Mouse (Mus musculus) adrenal gland, postnatal 25 days (tissue): ENCODE data around the gene Ccna1. TPM values are rescaled to one million over a fixed set of nuclear protein-coding genes. Genes with fewer than 3 reads are reported as not detected.

ENCODE experiments used
- DNase-seq: peaks from one replicate; pipeline ENCODE4 v3.0.0; 2021; ENCODE audit warnings: mixed read lengths
- long read RNA-seq: library from polyadenylated mRNA; stranded (forward); transcript quantifications from one replicate; pipeline ENCODE4 v2.0.0, GENCODE M21; 2021
- total RNA-seq: library from RNA; stranded (reverse); gene quantifications from 2 replicates; pipeline ENCODE4 v1.2.3, GENCODE M21; 2021

The Ccna1 gene
- not detected in 2 replicates for total RNA-seq
- long read RNA-seq = 0 reads

DNA sequence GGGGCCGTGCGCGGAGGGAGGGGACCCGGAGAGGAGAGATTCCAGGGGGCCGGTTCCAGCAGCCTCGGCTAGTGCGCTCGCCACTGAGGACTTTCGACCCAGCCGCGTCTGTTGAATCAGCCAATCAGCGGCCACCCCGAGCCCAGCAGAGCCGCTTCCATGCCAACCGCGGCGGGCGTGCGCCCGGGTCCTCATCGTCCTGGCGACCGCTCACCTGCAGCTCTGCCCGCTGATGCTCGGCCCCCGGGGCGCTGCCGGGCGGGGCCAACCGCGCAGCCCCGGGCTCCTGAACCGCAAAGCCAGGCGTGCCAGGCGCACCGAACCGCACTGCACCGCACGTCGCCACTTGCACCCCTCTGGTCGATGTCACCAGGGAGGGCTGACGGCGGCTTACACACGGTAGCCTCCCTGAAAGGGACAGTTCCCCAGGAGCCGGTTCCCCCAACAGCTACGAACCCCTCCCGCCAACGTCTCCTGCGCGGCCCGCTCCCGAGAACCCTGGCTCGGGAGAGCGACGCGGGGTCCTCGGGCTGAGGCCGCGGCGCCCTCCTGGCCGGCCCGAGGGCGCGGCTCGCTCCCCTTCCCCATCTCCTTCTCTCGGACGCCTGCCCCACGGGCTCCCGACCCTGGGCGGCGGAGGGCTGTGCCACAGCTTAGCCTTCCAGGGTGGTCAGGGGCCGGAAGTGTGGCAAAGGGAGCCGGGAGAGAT, at the start of gene Ccna1:
Gene Ccna1 (minus strand): TSS at position 464 of the 709 bp plus-strand sequence.
- peak; percentile 69 for DNase-seq

DNA sequence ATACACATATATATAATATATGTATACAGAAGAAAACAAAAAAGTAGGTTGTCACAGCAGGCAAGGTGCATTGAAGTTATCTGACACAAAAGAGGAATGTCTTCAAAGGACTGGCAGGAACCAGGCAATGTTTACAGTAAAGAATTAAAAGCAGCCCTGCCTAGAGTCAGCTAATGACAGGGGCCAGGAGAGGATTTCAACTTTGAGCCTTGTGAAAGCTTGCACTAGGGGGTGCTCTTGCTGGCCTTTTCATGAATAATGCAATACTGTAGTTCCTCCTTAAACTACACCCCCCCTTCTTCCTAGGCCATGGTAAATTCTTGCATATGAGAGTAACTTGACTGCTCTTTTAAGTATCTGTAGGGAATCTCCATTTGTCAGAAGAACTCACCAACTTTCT, 45.8 kb upstream of the Ccna1 start:
- no peak for DNase-seq

DNA sequence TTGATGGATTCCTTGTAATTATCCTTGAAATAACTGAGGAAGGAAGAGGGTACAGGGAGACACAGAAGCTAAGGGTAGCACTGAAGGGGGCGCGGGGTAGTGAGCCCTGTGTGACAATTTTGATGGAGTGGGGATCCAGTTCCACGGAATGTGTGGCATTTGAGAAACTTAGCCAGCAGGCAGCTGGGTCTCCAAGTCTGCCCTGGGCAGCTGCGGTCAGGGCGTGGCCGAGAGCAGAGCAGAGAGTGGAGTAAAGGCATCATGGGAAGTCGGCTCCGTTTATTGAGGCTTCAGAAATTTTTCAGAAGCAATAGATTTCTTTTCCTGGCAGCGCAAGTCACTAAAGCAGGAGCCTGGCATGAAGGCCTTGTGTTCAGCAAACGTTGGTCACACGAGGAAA, 43.7 kb upstream of the Ccna1 start:
- no peak for DNase-seq

DNA sequence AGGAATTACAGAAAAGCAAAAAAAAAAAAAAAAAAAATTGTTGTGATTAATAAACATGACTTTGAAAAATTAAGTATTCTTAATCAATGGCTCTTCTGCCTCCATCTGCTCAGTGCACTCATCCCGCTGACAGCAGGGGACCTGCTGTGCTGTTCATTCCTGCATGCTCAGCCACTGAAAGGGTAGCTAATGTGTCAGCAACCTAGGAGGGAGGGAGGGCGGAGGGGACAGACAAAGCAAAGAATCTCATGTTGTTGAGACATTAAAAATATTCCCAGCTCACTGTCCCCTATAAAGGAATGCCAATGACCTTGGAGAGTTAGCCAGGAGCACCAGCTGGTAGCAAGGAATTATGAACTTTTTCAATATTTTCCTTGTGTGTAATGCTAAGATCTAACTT, 42.7 kb upstream of the Ccna1 start:
- DNase-seq = no peak

DNA sequence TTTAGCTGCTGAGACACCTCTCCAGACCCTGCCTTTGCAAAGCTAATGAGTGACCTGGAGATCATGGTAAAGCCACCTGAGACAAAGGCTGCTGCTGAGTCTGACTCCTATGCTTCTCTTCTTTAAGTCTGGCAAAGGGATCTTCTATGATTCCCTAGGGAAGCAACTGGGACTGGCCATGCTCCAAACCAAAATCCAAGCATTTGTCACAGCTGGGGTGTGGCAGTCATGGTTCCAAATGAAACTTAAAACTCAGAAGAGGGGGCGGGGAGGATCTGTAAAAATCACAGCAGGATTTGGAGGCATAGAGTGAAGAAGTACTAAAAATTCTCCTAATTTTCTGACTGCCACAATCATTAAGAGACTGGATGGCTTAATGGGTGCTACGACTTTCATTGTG, 41.9 kb upstream of the Ccna1 start:
- no peak for DNase-seq

DNA sequence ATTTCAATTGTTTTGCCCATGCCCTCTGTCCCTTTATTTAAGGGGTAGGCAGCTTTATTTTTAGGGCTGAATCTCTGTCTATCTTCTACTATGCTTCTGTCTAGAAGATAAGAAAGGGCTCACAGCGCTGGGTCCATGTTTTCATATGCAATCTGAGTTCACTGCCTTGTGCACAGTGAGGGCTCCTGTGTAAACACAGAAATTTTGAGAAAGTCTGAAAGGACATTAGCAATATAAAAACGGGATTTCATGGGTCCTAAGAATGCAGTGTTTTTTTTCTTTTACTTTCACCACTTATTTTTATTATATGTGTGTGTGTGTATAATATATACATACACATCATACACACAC, 41.3 kb upstream of the Ccna1 start:
- DNase-seq = no peak

DNA sequence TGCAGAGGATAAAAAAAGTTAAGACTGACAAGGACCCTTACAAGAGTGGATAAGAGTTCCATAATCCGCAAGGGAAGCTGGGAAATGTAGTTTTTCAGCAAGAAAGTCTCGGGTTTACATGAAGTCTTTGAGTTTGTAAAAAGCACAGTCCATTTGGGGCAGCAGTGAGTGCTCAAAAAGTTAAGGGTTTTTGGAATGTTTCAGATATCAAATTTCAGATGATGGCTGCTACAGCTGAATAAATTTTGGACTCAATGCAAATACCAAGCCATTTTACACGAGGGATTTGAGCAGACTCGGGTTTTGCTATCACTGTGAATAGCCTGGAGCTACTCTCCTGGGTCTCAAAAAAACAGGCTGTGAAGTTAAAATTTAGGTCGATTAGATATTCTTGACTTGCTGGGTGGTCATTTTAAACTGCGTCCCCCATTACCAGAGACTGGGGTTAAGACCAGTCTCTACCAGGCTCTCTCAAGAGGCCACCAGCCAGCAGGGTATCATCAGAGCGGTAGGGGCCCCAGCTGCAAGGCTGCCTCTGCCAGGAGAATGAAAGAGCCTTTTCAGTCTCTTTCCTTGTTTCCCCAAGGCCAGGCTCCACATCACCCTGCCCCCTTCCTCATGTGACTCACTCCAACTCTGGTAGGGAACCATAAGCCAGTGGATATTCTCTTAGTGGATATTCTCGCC, 40.8 kb upstream of the Ccna1 start:
- peak; percentile 31 for DNase-seq

DNA sequence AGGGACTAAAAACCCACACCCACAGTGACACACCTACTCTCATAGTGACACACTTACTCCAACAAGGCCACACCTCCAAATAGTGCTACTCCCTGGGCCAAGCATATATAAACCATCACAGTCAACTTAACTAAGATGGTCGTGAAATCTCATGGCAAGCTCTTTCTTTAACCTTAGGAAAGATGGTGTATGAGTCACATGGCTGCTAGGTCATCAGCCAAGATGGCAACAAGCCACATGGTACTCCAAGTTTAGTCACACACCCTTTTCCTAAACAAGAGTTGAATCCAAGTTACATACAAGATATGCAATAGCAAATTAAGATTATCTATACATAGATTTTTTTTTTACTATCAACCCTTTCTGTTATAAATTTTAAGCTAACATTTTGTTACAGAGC, 37.9 kb upstream of the Ccna1 start:
- no peak for DNase-seq

DNA sequence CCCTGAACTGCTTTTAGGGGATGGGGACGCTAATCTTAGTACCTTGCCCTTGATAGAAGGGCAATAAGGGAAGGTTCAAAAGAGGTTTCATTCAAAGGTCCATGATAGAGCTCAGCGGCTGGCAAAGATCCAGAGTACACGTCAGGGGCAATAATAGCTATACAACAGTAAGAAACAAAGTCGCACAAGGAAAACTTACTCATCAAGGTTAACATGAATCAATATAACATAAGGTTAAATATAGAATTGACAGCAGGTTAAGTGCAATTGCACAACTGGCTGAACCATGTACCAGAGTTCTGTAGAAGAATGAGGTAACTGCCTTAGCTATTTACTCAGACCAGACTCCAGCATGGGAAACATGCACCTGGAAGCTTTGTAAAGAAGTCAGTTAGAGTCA, 34.0 kb upstream of the Ccna1 start:
- DNase-seq = peak; percentile 22

DNA sequence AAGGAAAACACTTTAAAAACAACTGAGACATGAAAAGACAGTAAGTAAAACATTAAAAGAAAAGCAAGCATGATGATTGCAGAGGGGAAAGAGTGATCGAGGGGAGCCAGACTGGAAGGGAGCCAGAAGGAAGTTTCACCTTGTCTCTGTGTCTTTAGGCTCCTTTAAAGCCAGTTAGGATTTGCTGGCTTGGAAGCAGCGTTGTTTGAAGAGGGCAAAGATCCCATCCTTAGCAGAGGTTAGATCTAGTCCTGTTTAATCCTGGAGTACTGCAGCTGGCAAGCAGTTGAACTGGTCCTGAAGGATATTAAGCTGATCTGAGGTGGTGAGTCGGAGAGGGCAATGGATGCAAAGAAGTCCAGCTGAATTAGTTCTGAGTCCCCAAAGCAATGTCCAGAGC, 33.5 kb upstream of the Ccna1 start:
- no peak for DNase-seq

DNA sequence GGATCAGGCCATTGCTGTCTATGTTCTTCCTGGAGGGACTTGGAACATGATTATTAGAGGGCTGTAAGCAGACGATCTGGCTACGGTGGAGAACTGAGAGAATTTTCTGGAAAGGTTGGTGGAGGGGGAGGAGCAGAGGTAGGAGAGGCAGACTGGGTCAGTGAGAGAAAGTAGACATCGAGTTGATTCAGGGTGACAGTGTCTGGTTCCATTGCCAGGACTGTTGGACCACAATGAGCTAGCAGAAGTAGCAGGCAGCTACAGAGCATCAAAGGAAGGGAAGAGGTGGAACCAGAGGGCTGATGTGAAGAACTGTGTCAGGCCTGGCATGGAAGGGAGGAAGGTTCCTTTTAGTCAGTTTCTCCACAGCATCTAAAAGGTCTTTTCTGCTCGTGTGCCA, 33.1 kb upstream of the Ccna1 start:
- no peak for DNase-seq

DNA sequence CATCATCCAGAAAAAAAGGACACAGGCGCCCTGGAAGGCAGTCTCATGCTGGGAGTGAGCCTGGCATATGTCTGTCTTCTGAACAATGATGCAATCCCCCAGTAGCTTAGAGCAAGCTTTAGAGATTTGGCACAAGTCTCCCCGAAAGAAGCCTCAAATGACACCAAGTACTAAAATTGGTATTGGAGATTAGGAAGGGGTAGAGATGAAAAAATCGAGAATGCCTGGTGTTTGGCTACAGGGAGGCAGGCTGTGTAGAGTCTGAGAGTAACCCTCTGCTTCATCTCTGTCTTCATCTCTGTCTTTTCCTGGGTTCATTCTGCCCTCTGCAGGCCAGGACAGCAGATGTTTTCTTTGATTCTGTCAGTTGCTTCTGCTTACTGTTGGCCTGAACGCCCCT, 32.1 kb upstream of the Ccna1 start:
- DNase-seq = no peak

DNA sequence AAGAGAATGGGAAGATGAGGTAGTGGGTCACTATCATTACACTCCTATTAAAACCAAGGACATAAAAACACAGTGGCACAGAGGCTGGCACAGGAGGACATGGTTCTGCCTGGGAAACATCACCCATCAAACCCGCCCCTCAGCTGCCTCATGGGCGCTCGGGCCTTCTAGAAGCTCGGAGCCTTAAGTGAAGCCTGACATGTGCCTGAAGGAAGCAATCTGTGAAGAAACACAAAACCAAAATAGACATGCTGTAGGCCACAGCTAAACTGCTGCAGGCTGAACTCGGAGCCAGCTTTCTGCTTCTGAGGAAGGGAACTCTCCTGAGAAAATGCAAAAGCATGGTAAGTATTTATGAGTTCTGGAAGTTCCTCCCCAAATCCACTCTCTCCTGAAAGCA, 31.6 kb upstream of the Ccna1 start:
- DNase-seq = no peak

DNA sequence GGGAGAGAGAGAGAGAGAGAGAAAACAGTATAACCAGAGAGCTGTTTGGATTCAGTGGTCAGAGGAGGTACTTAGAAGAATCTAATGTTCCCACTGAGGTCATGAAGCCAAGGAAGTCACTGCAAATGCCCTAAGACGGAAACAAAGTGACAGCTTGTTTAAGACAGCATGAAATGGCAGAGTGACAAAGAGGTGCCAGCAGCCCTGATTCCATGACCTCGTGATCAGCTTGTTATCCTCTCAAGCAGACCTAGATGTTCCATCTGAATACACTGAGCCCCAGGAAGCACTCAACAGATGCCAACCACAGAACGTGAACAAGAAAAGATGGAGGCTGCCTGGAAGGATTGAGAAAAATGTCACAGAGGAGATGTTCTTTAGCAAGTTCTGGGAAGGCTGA, 30.4 kb upstream of the Ccna1 start:
- no peak for DNase-seq

DNA sequence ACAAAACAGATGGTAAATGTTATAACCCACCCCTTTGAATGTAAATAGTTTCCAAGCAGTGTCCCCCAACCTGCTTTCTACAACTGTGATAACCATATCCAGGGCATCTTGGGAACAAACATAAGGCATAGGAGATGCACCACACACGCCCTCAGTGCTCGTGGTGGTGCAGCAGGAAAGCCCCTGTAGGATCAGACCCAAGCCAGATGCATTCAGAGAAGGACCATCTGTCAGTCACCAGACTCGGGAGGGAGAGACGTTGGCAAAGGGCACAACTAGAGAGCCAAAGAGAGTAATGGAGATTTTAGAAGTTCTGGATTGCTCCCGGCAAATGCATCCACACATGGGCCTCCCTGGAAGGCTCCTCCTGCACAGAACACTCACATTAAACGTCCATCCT, 29.5 kb upstream of the Ccna1 start:
- DNase-seq = no peak

DNA sequence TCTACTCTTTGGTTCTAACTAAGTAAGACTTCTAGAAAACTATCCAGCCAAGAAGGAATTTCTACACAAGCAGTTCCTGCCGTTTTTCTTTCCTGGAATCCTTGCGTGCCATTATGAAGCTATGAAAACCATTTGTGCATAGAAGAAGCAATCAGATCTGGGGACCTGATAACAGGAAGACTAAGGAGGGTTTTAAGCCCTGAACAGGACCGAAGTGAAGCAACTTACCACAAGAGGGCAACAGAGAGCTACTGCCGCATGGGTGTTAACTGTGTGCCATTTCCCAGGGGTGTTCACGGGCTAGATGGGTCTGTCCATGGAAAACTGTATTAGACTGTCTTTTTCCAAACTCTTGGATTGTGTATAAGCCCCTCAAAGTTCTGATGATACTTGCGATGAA, 24.8 kb upstream of the Ccna1 start:
- DNase-seq = peak; percentile 65

DNA sequence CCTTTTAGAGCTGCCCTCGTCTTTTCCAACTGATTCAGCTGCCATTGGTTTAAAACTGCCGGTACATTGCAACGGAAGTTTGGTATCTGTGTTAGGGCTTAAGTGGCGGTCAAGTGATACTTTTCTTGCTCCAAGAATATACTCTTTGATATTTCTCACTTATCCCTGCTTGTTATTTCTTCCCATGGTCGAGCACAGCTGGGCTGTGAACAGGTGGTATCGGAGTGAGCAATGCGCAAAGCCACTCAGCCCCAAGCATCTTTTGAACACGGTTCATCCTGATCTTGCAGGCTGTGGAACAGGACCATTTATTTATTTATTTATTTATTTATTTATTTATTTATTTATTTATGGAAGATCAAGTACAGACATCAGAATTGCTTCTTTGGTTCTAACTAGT, 24.3 kb upstream of the Ccna1 start:
- no peak for DNase-seq

DNA sequence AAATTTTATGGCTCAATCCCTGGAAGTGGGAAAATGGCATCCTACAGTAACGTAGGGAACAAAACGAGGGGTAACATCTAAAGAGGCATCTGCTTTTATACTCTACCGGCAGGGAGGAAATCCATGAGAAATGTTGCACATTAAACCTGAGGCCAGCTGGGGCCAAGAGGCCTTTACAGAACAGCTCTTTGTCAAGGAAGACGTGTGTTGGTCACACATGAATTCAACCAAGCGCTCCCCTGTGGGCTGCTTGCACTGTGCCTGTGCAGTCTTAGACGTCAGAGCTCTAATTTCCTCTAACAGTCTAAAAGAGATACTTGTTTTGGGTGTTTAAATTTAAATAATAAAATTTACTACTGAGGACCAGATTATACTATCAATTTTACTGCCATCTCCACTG, 22.9 kb upstream of the Ccna1 start:
- no peak for DNase-seq

DNA sequence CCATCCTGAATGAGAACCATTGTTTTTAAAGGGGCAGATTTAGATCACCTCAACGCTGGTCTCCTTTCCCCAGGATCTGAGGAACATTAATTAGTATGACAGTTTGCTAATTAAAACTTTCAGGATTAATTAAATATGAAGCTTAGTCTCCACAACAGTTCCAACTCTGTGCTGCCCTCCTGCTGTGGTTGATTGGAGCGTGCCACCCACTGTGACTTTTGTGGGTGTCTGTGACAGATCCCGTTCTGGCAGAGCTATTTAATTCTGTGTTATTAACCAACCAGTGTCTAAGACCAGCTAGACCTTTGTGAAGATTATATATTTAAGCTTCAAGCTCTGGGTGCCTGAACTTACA, 20.0 kb upstream of the Ccna1 start:
- no peak for DNase-seq

DNA sequence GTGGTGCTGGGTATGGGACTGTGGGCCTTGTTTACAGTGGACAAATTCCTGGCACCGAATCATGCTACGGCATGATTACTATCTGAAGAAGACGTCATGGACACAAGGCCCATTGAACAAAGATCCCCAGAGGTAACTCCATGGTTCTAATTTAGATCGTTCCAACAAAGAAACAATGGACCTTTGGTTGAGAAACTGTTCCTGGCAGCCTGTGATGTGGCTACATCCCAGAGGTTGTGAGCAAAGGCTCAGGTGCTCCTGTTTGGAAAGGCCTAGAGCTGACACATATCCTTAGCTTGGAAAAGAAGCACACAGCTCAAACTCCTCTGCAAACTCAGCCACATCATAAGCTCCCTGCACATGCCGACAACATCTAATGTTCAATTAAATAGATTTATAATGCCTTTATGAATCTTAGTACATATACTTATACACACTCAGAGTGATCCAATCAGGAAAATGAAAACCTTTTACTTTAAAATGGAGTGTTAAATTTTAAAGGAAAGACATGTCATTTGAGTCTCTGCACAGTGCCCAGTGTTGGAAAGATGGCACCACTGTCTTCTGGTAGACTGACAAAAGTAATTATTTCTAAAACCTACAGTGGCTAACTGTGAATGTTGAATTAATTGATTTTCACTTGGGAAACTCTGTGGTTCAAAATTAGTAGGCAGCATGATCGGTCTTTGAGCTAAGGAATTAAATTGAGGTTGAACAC, 19.4 kb upstream of the Ccna1 start:
- DNase-seq = no peak

DNA sequence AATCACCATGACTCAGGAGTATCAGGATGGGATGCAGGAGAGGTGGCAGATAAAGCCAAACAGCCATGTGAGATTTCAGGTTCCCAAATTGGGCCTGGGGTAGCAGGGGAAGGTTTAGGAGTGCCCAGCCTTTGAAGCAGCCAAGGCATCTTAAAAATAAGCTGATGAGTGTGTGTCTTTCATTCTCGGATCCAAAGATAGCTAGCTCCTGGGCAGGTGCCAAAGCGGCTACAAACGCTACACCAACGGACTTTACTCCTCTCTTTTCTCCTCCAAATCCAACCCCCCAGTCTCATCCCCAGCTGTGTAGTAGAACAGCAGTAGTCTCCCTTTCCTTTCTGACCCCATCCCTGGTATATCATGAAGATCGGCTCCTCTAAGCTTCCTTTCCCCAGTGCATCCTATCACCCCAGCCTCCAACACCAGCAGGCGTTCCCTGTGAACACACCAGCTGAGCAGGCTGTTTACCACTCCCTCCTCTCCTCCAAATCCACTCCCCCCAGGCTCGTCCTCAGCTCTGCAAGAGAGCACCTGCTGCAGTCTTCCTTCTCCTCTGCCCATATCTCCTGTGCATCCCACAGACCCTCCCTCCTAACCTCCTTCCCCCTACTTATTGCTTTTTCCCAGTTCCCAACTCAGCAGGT, 12.6 kb upstream of the Ccna1 start:
- no peak for DNase-seq

DNA sequence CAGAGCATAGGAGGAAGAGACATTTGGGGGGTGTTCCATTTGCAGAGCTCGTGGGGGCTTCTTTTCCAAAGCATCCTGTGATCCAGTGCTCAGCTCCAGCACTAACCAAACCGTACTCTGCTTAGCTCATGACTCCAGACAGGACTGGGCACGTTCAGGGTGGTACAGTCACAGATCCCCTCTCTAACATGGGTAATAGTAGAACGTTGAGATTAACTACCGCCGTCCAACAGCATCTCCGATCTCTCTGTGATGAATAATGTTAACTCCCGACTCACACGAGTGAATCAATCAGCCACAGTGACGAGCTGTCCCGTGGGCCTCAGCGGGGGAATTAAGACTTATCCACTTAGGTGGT, 11.3 kb upstream of the Ccna1 start:
- DNase-seq = no peak
